Mouse (Mus musculus) heart, embryonic 10.5 days (tissue): ENCODE measurements at regions not wholly inside any gene's neighbourhood (a gene's known extent, or its start where the extent isn't known, plus 50 kb on each side); places are given as distances from the start of the nearest gene placed in this dataset.

Experiments used
- DNase-seq: peaks from one replicate; pipeline ENCODE4 v3.0.0-alpha.2; 2017; ENCODE audit warnings: low spot score
- H3K27ac ChIP-seq: fragments of 300-500 bp; sonication (generic); 2 replicates; pipeline ENCODE4 v1.5.1; 2016; ENCODE audit warnings: mild to moderate bottlenecking
- H3K27me3 ChIP-seq: fragments of 300-500 bp; sonication (generic); 2 replicates; pipeline ENCODE4 v1.6.1; 2016; ENCODE audit warnings: mild to moderate bottlenecking; ENCODE audit not compliant: poor library complexity, insufficient read depth, severe bottlenecking
- H3K36me3 ChIP-seq: fragments of 300-500 bp; sonication (generic); 2 replicates; pipeline ENCODE4 v1.6.1; 2016; ENCODE audit warnings: mild to moderate bottlenecking, moderate library complexity
- H3K4me1 ChIP-seq: fragments of 300-500 bp; sonication (generic); 2 replicates; pipeline ENCODE4 v1.6.1; 2016; ENCODE audit warnings: mild to moderate bottlenecking
- H3K4me3 ChIP-seq: fragments of 300-500 bp; sonication (generic); 2 replicates; pipeline ENCODE4 v1.5.1; 2016; ENCODE audit warnings: mild to moderate bottlenecking, moderate library complexity
- H3K9me3 ChIP-seq: fragments of 300-500 bp; sonication (generic); 2 replicates; pipeline ENCODE4 v1.6.1; 2016; ENCODE audit warnings: mild to moderate bottlenecking, moderate library complexity
- WGBS: fragments of 180-500 bp; shearing (Covaris S2); methylation state at CpG from one replicate; pipeline ENCODE4 v1.1.7; 2016; 5-methylcytosine and 5-hydroxymethylcytosine counted together

GRCm38 (mm10) chr13:94670266-94670665, 118.4 kb upstream of the Tbca start:
- 82% methylated on average over 11 of the region's 11 CpGs for WGBS
- Histone ChIP-seq H3K4me1 (no peaks in the 10 kb centered on the region), H3K4me3 (no peak overlapping the region), H3K27me3 (peaks cover 36% of the 10 kb centered on the region), H3K36me3 (no peaks in the 10 kb centered on the region), H3K27ac (no peak overlapping the region), H3K9me3 (no peaks in the 10 kb centered on the region)
- no peak for DNase-seq

GRCm38 (mm10) chr13:94670961-94671360, 117.7 kb upstream of the Tbca start:
- no peak overlapping the region for H3K27ac ChIP-seq
- DNase-seq, result peak; percentile 57
- H3K36me3 ChIP-seq, result no peaks in the 10 kb centered on the region
- 83% methylated on average over 8 of the region's 8 CpGs for WGBS
- peaks cover 34% of the 10 kb centered on the region for H3K27me3 ChIP-seq
- H3K4me3 ChIP-seq, result no peak overlapping the region
- H3K4me1 ChIP-seq, result no peaks in the 10 kb centered on the region
- H3K9me3 ChIP-seq, result no peaks in the 10 kb centered on the region

- Histone ChIP-seq H3K36me3 (no peaks in the 10 kb centered on the region), H3K4me3 (no peak overlapping the region), H3K9me3 (no peaks in the 10 kb centered on the region), H3K4me1 (0 out of 2 replicates have a peak, but pooled peaks cover 3% of the 10 kb centered on the region), H3K27me3 (peaks cover 21% of the 10 kb centered on the region; the same call in 1 of the 2 replicates), H3K27ac (no peak overlapping the region)
- DNase-seq, result no peak
- WGBS, result 45% methylated on average over 17 of the region's 17 CpGs
Measured at GRCm38 (mm10) chr13:94680492-94681168, 108.1 kb upstream of the Tbca start.

- DNase-seq, result no peak
- 90% methylated on average over 13 of the region's 13 CpGs for WGBS
- Histone ChIP-seq H3K36me3 (no peaks in the 10 kb centered on the region), H3K4me1 (0 out of 2 replicates have a peak, but pooled peaks cover 3% of the 10 kb centered on the region), H3K9me3 (no peaks in the 10 kb centered on the region), H3K27ac (no peak overlapping the region), H3K27me3 (peaks cover 30% of the 10 kb centered on the region; the same call in 1 of the 2 replicates), H3K4me3 (no peak overlapping the region)
Measured at GRCm38 (mm10) chr13:94681606-94682005, 107.1 kb upstream of the Tbca start.

GRCm38 (mm10) chr13:94685191-94685590, 103.5 kb upstream of the Tbca start:
- no peaks in the 10 kb centered on the region for H3K9me3 ChIP-seq
- peaks cover 36% of the 10 kb centered on the region; the same call in 1 of the 2 replicates for H3K27me3 ChIP-seq
- H3K27ac ChIP-seq, result no peak overlapping the region
- 71% methylated on average over 7 of the region's 7 CpGs for WGBS
- 0 out of 2 replicates have a peak, but pooled peaks cover 3% of the 10 kb centered on the region for H3K4me1 ChIP-seq
- H3K4me3 ChIP-seq, result no peak overlapping the region
- H3K36me3 ChIP-seq, result no peaks in the 10 kb centered on the region
- no peak for DNase-seq

- Histone ChIP-seq H3K9me3 (no peaks in the 10 kb centered on the region), H3K4me1 (no peaks in the 10 kb centered on the region), H3K4me3 (no peak overlapping the region), H3K36me3 (no peaks in the 10 kb centered on the region), H3K27ac (no peak overlapping the region), H3K27me3 (peaks cover 25% of the 10 kb centered on the region; the same call in 1 of the 2 replicates)
- DNase-seq, result no peak
- WGBS, result 80% methylated on average over 5 of the region's 5 CpGs
Measured at GRCm38 (mm10) chr13:94687295-94687694, 101.4 kb upstream of the Tbca start.

- WGBS, result 4% methylated on average over 7 of the region's 7 CpGs
Measured at GRCm38 (mm10) chr13:94706641-94707053, 82.1 kb upstream of the Tbca start.

GRCm38 (mm10) chr13:94707371-94708280, 81.1 kb upstream of the Tbca start:
- Histone ChIP-seq H3K27me3 (peaks cover 96% of the 10 kb centered on the region), H3K4me1 (peaks cover 21% of the 10 kb centered on the region), H3K4me3 (0 out of 2 replicates have a peak overlapping the region, but pooled peaks have one; percentile 16), H3K9me3 (no peaks in the 10 kb centered on the region), H3K27ac (no peak overlapping the region), H3K36me3 (no peaks in the 10 kb centered on the region)
- DNase-seq, result no peak
- 3% methylated on average over 32 of the region's 32 CpGs for WGBS

More at GRCm38 (mm10) chr13:94706641-94707053, 82.1 kb upstream of the Tbca start:
- Histone ChIP-seq H3K4me1 (peaks cover 29% of the 10 kb centered on the region), H3K27ac (no peak overlapping the region), H3K9me3 (no peaks in the 10 kb centered on the region), H3K36me3 (no peaks in the 10 kb centered on the region), H3K27me3 (peaks cover 94% of the 10 kb centered on the region), H3K4me3 (no peak overlapping the region)
- DNase-seq, result no peak

GRCm38 (mm10) chr13:94708786-94709185, 79.9 kb upstream of the Tbca start:
- Histone ChIP-seq H3K4me3 (no peak overlapping the region), H3K27ac (no peak overlapping the region), H3K4me1 (peaks cover 15% of the 10 kb centered on the region), H3K36me3 (no peaks in the 10 kb centered on the region), H3K9me3 (no peaks in the 10 kb centered on the region), H3K27me3 (peaks cover 96% of the 10 kb centered on the region)
- DNase-seq, result no peak
- 27% methylated on average over 5 of the region's 5 CpGs for WGBS

GRCm38 (mm10) chr13:94709691-94710573, 78.8 kb upstream of the Tbca start:
- H3K9me3 ChIP-seq, result no peaks in the 10 kb centered on the region
- H3K27me3 ChIP-seq, result peaks cover 94% of the 10 kb centered on the region
- DNase-seq, result no peak
- H3K27ac ChIP-seq, result no peak overlapping the region
- H3K4me1 ChIP-seq, result peaks cover 15% of the 10 kb centered on the region
- WGBS, result under 1% methylated on average over 50 of the region's 50 CpGs
- H3K4me3 ChIP-seq, result peak overlapping the region; percentile 59
- no peaks in the 10 kb centered on the region for H3K36me3 ChIP-seq

- WGBS, result 1% methylated on average over 26 of the region's 26 CpGs
- Histone ChIP-seq H3K36me3 (no peaks in the 10 kb centered on the region), H3K9me3 (no peaks in the 10 kb centered on the region), H3K27me3 (peaks cover 87% of the 10 kb centered on the region), H3K4me1 (peaks cover 15% of the 10 kb centered on the region), H3K27ac (no peak overlapping the region), H3K4me3 (peak overlapping the region; percentile 59)
- DNase-seq, result no peak
Measured at GRCm38 (mm10) chr13:94710574-94711172, 78.0 kb upstream of the Tbca start.

GRCm38 (mm10) chr13:94713451-94713850, 75.3 kb upstream of the Tbca start:
- H3K4me3 ChIP-seq, result no peak overlapping the region
- WGBS, result 61% methylated on average over 3 of the region's 3 CpGs
- H3K4me1 ChIP-seq, result peaks cover 10% of the 10 kb centered on the region
- DNase-seq, result no peak
- H3K36me3 ChIP-seq, result no peaks in the 10 kb centered on the region
- no peak overlapping the region for H3K27ac ChIP-seq
- H3K27me3 ChIP-seq, result peaks cover 60% of the 10 kb centered on the region
- H3K9me3 ChIP-seq, result no peaks in the 10 kb centered on the region
